Mouse (Mus musculus) left cerebral cortex, postnatal 10 days (tissue): ENCODE measurements at regions not wholly inside any gene's neighbourhood (a gene's known extent, or its start where the extent isn't known, plus 50 kb on each side); places are given as distances from the start of the nearest gene placed in this dataset.
"Not testable (repeated sequence)": the region's sequence is repeated elsewhere in the genome, so short reads cannot be mapped to it uniquely, and the experiment has no call there.

ENCODE experiments used
- DNase-seq, 2 experiments: peaks; one replicate each; pipeline ENCODE4 v3.0.0; 2021 to 2022; ENCODE audit warnings: low spot score in 2 of 2, mixed read lengths in 1 of 2; ENCODE audit errors: extremely low spot score in 1 of 2
- intact Hi-C: fragments of 180-260 bp; cut with DNase I; formaldehyde crosslinking; loops from one replicate; pipeline ENCODE4 v1.15.1; 2025

GRCm38 (mm10) chr14:52556340-52556739 lies 60.8 kb upstream of the Olfr1507 start:
- intact Hi-C loops, DNase-seq: not testable (repeated sequence)

- no peak for DNase-seq
- intact Hi-C loops: no loop called here
These were observed 57.9 kb upstream of the Olfr1507 start for GRCm38 (mm10) chr14:52553399-52553798.

- DNase-seq: no peak
- intact Hi-C loops: no loop called here
These were observed 52.4 kb upstream of the Olfr1507 start for GRCm38 (mm10) chr14:52547933-52548332.
